Mouse (Mus musculus): Measurements from ENCODE around the gene Unc13d. TPM values are rescaled to one million over a fixed set of nuclear protein-coding genes. Genes with fewer than 3 reads are reported as not detected.
A peak's percentile ranks its signal among the peaks of the same experiment; 100 is the strongest.

The Unc13d gene
- total and polyA plus RNA-seq, 2 experiments from 2014 or later, result 0.42 to 2.7 TPM

GRCm38 (mm10) chr11:116111611-116112203, 33.9 kb upstream of the Unc13d start:
- Histone ChIP-seq H3K9ac (replicated peaks; ENCODE audit: low read depth, low read length) (no peak overlapping the region), H3K36me3 (replicated peaks; ENCODE audit: control insufficient read depth, insufficient read depth, low read length) (no peaks in the 10 kb centered on the region), H3K4me3 (ENCODE audit: low read depth, low read length) (no peak overlapping the region), H3K27ac (ENCODE audit: low read depth) (no peak overlapping the region), H3K27me3 (ENCODE audit: control insufficient read depth, insufficient read depth, low read length) (no peaks in the 10 kb centered on the region), H3K4me2 (ENCODE audit: low read depth, low read length) (no peak overlapping the region), H3K9me3 (replicated peaks; ENCODE audit: control insufficient read depth, low read length) (no peaks in the 10 kb centered on the region), H3K4me1 (ENCODE audit: control insufficient read depth, insufficient read depth) (peaks cover 22% of the 10 kb centered on the region; the same call in 1 of the 2 replicates)
- DNase-seq (ENCODE audit: low spot score) (no peak), ATAC-seq (ENCODE audit: insufficient read depth, low read depth) (no peak)
- WGBS, result 89% methylated on average over 19 of the region's 19 CpGs
- TF ChIP-seq CTCF (IDR thresholded peaks at IDR 0.05; ENCODE audit: low read depth) (no peak), EP300 (IDR thresholded peaks at IDR 0.05; ENCODE audit: low read depth) (no peak)

DNA sequence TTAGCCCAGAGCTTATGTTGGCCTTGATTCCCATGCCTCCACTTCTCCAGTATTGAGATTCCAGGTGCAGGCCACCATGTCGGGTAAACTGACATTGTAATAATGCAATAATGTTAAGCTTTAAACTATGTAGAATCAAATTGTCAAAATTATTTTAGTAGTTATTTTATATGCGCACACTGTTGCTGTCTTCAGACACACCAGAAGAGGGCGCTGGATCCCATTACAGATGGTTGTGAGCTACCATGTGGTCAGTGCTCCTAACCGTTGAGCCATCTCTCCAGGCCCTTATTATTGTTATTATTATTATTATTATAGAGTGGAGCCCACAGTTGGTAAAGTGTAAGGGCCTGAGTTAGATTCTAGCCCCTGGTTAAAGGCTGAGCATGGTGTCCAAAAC, 33.3 kb upstream of the Unc13d start:
- Histone ChIP-seq H3K4me3 (ENCODE audit: low read depth, low read length) (no peak overlapping the region), H3K27ac (ENCODE audit: low read depth) (peak overlapping the region; percentile 95), H3K4me2 (ENCODE audit: low read depth, low read length) (peak overlapping the region; percentile 66)

DNA sequence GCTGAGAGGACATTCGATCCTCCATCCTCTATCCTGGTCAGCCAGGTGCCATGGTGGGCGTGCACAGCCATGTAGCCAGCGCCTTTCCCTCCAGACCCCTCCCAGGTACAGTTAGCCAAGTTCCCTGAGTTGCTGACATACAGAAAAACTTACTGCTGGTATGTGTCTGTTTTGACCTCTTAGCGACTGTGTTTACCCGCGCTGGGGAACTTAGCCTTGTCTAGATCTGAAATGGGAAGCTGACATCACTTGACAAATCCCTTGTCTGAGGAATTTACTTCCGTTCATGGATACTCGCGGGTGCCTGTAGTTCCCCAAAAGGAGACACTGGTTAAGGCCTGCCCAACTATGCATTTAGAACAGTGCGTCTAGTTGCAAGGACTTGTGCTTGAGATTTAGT, 32.8 kb upstream of the Unc13d start:
- H3K4me3 ChIP-seq (ENCODE audit: low read depth, low read length), result peak overlapping the region; percentile 89
- peaks cover 22% of the 10 kb centered on the region; the same call in 1 of the 2 replicates for H3K4me1 ChIP-seq (ENCODE audit: control insufficient read depth, insufficient read depth)
- H3K36me3 ChIP-seq (replicated peaks; ENCODE audit: control insufficient read depth, insufficient read depth, low read length), result peaks cover 9% of the 10 kb centered on the region; the same call in 1 of the 2 replicates
- no peak for TF ChIP-seq EP300 (IDR thresholded peaks at IDR 0.05; ENCODE audit: low read depth)
- TF ChIP-seq CTCF (IDR thresholded peaks at IDR 0.05; ENCODE audit: low read depth), result no peak
- 6% methylated on average over 10 of the region's 10 CpGs for WGBS
- no peaks in the 10 kb centered on the region for H3K27me3 ChIP-seq (ENCODE audit: control insufficient read depth, insufficient read depth, low read length)
- H3K9ac ChIP-seq (replicated peaks; ENCODE audit: low read depth, low read length), result peak overlapping the region; percentile 90
- ATAC-seq (ENCODE audit: insufficient read depth, low read depth) (peak; percentile 43), DNase-seq (ENCODE audit: low spot score) (peak; percentile 76)
- peak overlapping the region; percentile 66 for H3K4me2 ChIP-seq (ENCODE audit: low read depth, low read length)
- H3K9me3 ChIP-seq (replicated peaks; ENCODE audit: control insufficient read depth, low read length), result no peaks in the 10 kb centered on the region
- H3K27ac ChIP-seq (ENCODE audit: low read depth), result peak overlapping the region; percentile 95

More for the DNA sequence above, 33.3 kb upstream of the Unc13d start:
- peaks cover 4% of the 10 kb centered on the region; the same call in 1 of the 2 replicates for H3K36me3 ChIP-seq (replicated peaks; ENCODE audit: control insufficient read depth, insufficient read depth, low read length)
- TF ChIP-seq CTCF (IDR thresholded peaks at IDR 0.05; ENCODE audit: low read depth) (peak; percentile 25), EP300 (IDR thresholded peaks at IDR 0.05; ENCODE audit: low read depth) (no peak)
- 82% methylated on average over 4 of the region's 4 CpGs for WGBS
- no peaks in the 10 kb centered on the region for H3K9me3 ChIP-seq (replicated peaks; ENCODE audit: control insufficient read depth, low read length)
- ATAC-seq (ENCODE audit: insufficient read depth, low read depth), result no peak
- no peak for DNase-seq (ENCODE audit: low spot score)
- H3K9ac ChIP-seq (replicated peaks; ENCODE audit: low read depth, low read length), result no peak overlapping the region
- peaks cover 22% of the 10 kb centered on the region; the same call in 1 of the 2 replicates for H3K4me1 ChIP-seq (ENCODE audit: control insufficient read depth, insufficient read depth)
- H3K27me3 ChIP-seq (ENCODE audit: control insufficient read depth, insufficient read depth, low read length), result no peaks in the 10 kb centered on the region

- Histone ChIP-seq H3K27me3 (ENCODE audit: control insufficient read depth, insufficient read depth, low read length) (no peaks in the 10 kb centered on the region), H3K27ac (ENCODE audit: low read depth) (peak overlapping the region; percentile 95), H3K9me3 (replicated peaks; ENCODE audit: control insufficient read depth, low read length) (no peaks in the 10 kb centered on the region), H3K4me2 (ENCODE audit: low read depth, low read length) (peak overlapping the region; percentile 66), H3K36me3 (replicated peaks; ENCODE audit: control insufficient read depth, insufficient read depth, low read length) (peaks cover 13% of the 10 kb centered on the region; the same call in 1 of the 2 replicates), H3K4me3 (ENCODE audit: low read depth, low read length) (peak overlapping the region; percentile 89), H3K4me1 (ENCODE audit: control insufficient read depth, insufficient read depth) (peaks cover 22% of the 10 kb centered on the region; the same call in 1 of the 2 replicates), H3K9ac (replicated peaks; ENCODE audit: low read depth, low read length) (peak overlapping the region; percentile 90)
- DNase-seq (ENCODE audit: low spot score) (peak; percentile 69), ATAC-seq (ENCODE audit: insufficient read depth, low read depth) (peak; percentile 88)
- WGBS, result 0% methylated on average over 35 of the region's 35 CpGs
- TF ChIP-seq EP300 (IDR thresholded peaks at IDR 0.05; ENCODE audit: low read depth), result no peak
- no peak for TF ChIP-seq CTCF (IDR thresholded peaks at IDR 0.05; ENCODE audit: low read depth)
Observed at GRCm38 (mm10) chr11:116110131-116110530, 32.4 kb upstream of the Unc13d start.

- peak overlapping the region; percentile 90 for H3K9ac ChIP-seq (replicated peaks; ENCODE audit: low read depth, low read length)
- peaks cover 25% of the 10 kb centered on the region; the same call in 1 of the 2 replicates for H3K4me1 ChIP-seq (ENCODE audit: control insufficient read depth, insufficient read depth)
- no peaks in the 10 kb centered on the region for H3K27me3 ChIP-seq (ENCODE audit: control insufficient read depth, insufficient read depth, low read length)
- peak overlapping the region; percentile 66 for H3K4me2 ChIP-seq (ENCODE audit: low read depth, low read length)
- under 1% methylated on average over 58 of the region's 70 CpGs for WGBS
- no peaks in the 10 kb centered on the region for H3K9me3 ChIP-seq (replicated peaks; ENCODE audit: control insufficient read depth, low read length)
- TF ChIP-seq EP300 (IDR thresholded peaks at IDR 0.05; ENCODE audit: low read depth), result no peak
- no peak for TF ChIP-seq CTCF (IDR thresholded peaks at IDR 0.05; ENCODE audit: low read depth)
- H3K27ac ChIP-seq (ENCODE audit: low read depth), result peak overlapping the region; percentile 95
- peak overlapping the region; percentile 89 for H3K4me3 ChIP-seq (ENCODE audit: low read depth, low read length)
- ATAC-seq (ENCODE audit: insufficient read depth, low read depth) (peak; percentile 29), DNase-seq (ENCODE audit: low spot score) (no peak)
- H3K36me3 ChIP-seq (replicated peaks; ENCODE audit: control insufficient read depth, insufficient read depth, low read length), result peaks cover 14% of the 10 kb centered on the region; the same call in 1 of the 2 replicates
Observed at GRCm38 (mm10) chr11:116109441-116110081, 31.8 kb upstream of the Unc13d start.

Measured in heart, postnatal 0 days (tissue).